Mouse (Mus musculus) heart, embryonic 13.5 days (tissue): ENCODE results near the gene Trp73. TPM values are rescaled to one million over a fixed set of nuclear protein-coding genes. Genes with fewer than 3 reads are reported as not detected.
A peak's percentile ranks its signal among the peaks of the same experiment; 100 is the strongest.

Experiments used
- ATAC-seq: fragments of 200-750 bp; cut with Nextera tagmentation; 2 replicates; pipeline ENCODE4 v1.8.0; 2017; ENCODE audit warnings: moderate TSS enrichment; ENCODE audit not compliant: insufficient number of reproducible peaks, low FRiP score, low TSS enrichment; ENCODE audit errors: extremely low read depth
- H3K27ac ChIP-seq: fragments of 300-500 bp; sonication (generic); replicated peaks from 2 replicates; pipeline ENCODE4 v1.5.1; 2015; ENCODE audit warnings: moderate library complexity, mild to moderate bottlenecking, inconsistent platforms
- H3K27me3 ChIP-seq: fragments of 300-500 bp; sonication (generic); replicated peaks from 2 replicates; pipeline ENCODE4 v1.6.1; 2015; ENCODE audit warnings: mild to moderate bottlenecking, inconsistent platforms
- H3K36me3 ChIP-seq: fragments of 300-500 bp; sonication (generic); 2 replicates; pipeline ENCODE4 v1.6.1; 2015; ENCODE audit warnings: mild to moderate bottlenecking, inconsistent platforms
- H3K4me1 ChIP-seq: fragments of 300-500 bp; sonication (generic); 2 replicates; pipeline ENCODE4 v1.6.1; 2015; ENCODE audit warnings: inconsistent platforms
- H3K4me2 ChIP-seq: fragments of 300-500 bp; sonication (generic); 2 replicates; pipeline ENCODE4 v1.6.1; 2015; ENCODE audit warnings: inconsistent platforms, mild to moderate bottlenecking, moderate library complexity
- H3K4me3 ChIP-seq: fragments of 300-500 bp; sonication (generic); 2 replicates; pipeline ENCODE4 v1.5.1; 2015; ENCODE audit warnings: moderate library complexity, mild to moderate bottlenecking, inconsistent platforms
- H3K9ac ChIP-seq: fragments of 300-500 bp; sonication (generic); 2 replicates; pipeline ENCODE4 v1.6.1; 2015; ENCODE audit warnings: inconsistent platforms, mild to moderate bottlenecking, moderate library complexity
- H3K9me3 ChIP-seq: fragments of 300-500 bp; sonication (generic); 2 replicates; pipeline ENCODE4 v1.6.1; 2016; ENCODE audit warnings: inconsistent platforms
- WGBS: fragments of 180-500 bp; shearing (Covaris S2); methylation state at CpG from one replicate; pipeline ENCODE4 v1.1.7; 2015; ENCODE audit warnings: mixed read lengths; 5-methylcytosine and 5-hydroxymethylcytosine counted together
- polyA plus RNA-seq: library from polyadenylated mRNA; unstranded; fragments of >200 nt; fragmentation: Nextera tagmentation; extraction: Ambion mirVana; gene quantifications from 2 replicates; pipeline ENCODE4 v1.2.1, GENCODE M21; 2015

Trp73 gene
- polyA plus RNA-seq, 1 experiment from 2014 or later: 0.07 TPM

DNA sequence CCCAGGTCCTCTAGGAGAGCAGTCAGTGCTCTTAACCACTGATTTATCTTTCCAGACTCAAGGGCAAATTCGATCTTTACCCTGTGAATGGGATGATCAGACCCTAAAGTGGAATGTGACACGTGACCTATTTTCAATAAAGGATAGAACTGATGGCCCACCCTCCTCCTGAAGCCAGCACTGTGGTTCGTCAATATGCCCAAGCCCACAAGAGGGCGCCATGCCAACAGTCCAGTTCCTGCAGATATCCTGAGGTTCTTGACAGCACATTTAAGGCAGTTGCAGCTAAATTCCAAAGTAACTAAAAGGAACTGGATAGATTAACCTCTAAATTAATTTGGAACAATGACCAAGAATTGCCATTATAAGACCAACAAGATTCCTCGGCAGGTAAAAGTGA, 27.0 kb upstream of the Trp73 start:
- H3K9ac ChIP-seq: no peak overlapping the region
- no peak overlapping the region for H3K27ac ChIP-seq
- H3K9me3 ChIP-seq: no peaks in the 10 kb centered on the region
- H3K4me2 ChIP-seq: no peak overlapping the region
- H3K4me3 ChIP-seq: no peak overlapping the region
- H3K27me3 ChIP-seq: peaks cover 44% of the 10 kb centered on the region
- WGBS: 20% methylated on average over 5 of the region's 5 CpGs
- no peak for ATAC-seq
- H3K36me3 ChIP-seq: no peaks in the 10 kb centered on the region
- peaks cover 28% of the 10 kb centered on the region for H3K4me1 ChIP-seq

DNA sequence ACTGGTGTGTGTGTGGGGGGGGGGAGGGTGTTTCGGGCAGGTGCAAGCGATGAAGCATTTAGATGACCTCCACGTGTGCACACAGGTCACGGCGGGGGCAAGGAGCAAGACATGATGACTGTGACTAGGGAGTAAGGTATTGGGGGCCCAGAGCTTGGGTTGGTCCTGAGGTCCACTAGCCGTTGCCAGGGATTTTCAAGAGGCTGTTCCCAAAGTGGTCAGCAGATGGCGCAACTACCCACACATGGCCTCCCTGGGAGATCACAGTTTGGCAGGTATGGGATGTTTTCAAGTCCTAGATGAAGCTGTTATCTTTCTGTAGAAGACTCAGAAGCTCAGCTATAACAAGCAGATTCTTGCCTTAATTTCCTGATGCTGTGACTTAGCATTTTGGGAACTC, 23.3 kb upstream of the Trp73 start:
- 15% methylated on average over 7 of the region's 7 CpGs for whole genome bisulfite sequencing
- no peak for ATAC-seq
- Histone ChIP-seq H3K4me2 (no peak overlapping the region), H3K36me3 (peaks cover 7% of the 10 kb centered on the region), H3K27me3 (peaks cover 7% of the 10 kb centered on the region; the same call in 1 of the 2 replicates), H3K4me3 (no peak overlapping the region), H3K27ac (no peak overlapping the region), H3K9me3 (no peaks in the 10 kb centered on the region), H3K9ac (no peak overlapping the region), H3K4me1 (peaks cover 20% of the 10 kb centered on the region)

DNA sequence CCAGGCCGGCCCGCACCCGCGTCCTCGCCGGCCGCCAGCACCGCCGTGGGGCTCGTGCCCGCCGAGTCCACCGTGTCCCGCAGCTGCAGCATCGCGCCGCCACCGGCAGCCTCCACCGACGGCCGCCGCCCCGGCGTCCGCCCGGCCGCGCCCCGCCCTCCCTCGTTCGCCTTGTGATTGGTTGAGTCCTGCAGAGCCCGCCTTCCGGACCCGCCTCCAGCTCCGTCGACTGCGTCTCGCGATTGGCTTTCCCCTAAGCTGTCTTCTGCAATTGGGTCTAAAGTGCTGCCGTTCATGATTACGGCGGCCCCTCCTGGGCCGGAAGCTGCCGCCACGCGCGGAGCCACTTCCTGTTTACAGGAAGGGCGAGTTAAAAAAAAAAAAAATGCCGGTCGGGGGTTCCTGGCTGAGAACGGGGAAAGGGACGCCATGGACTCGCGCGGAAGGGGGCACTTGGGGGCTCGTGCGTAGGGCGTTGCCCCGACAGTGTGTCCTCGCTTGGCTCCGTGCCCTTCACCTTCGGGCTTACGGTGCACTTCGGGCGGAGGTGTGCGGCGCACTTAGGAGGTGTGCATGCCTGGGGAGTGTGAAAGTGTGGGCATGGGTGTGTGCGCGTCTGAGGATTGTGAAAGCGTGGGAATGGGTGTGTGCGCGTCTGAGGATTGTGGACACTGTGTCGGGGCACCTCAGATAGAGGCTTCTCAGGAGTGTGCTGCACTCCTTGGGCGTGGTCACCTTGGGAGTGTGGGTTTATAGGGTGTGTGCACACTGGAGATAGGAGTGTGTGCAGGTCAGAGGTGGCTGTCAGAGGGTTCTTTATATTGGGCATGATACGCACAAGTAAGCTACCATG, 20.8 kb upstream of the Trp73 start, which contains the start of gene Tprgl:
Gene Tprgl (minus strand): TSS at position 129 of the 853 bp plus-strand sequence.
- peaks cover 17% of the 10 kb centered on the region for H3K4me1 ChIP-seq
- peak; percentile 93 for ATAC-seq
- no peaks in the 10 kb centered on the region for H3K9me3 ChIP-seq
- WGBS: under 1% methylated on average over 75 of the region's 75 CpGs
- H3K36me3 ChIP-seq: peaks cover 32% of the 10 kb centered on the region
- H3K4me3 ChIP-seq: peak within 1 kb of the TSS; percentile 95
- H3K4me2 ChIP-seq: peak within 1 kb of the TSS; percentile 94
- no peaks in the 10 kb centered on the region for H3K27me3 ChIP-seq
- H3K27ac ChIP-seq: peak within 1 kb of the TSS; percentile 89
- peak within 1 kb of the TSS; percentile 92 for H3K9ac ChIP-seq

DNA sequence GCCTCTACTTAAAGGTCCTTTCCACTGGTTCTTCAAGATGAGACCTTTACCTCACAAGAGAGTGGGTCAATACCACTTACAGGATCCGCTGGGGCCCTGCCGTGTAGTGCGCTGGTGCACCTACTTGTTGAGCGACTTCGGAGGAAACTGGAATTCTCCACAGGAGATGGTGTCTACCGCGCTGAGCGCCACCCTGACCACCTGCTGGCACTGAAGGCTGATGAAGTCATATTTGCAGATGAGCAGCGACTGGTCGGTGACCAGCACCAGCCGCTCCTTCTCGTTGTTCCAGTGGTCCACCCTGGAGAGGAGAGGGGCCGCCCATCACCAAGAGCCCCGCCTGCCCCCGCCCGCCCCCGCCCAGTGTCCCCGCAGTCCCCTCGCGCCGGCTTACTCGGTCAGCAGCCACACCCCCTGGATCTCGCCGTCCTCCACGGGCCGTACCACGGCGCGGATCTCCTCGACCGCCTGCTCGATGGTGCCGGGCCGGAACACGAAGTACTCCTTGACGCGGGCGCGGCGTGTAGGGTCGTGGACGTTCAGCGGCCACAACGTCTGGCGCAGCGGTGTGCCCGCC, 20.0 kb upstream of the Trp73 start:
- peak overlapping the region; percentile 89 for H3K4me2 ChIP-seq

DNA sequence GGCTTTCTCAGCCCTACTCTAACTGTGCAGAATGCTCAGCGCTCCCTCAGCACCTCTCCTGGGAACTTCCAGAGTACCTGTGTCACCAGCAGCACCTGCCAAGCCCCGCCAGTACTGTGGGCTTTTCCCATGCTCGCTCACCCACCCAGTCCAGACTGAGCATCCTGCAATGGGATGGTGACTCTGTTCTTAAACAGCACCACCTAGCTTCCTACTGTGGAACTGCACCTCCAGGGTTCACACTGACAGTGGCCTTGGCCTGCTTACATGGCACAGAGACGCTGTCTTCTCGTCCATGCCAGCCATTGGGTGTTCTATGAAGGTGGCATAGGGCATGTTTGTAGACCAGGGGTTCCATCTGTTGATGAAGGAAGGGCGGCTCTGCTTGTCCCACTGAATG, 19.0 kb upstream of the Trp73 start:
- 18% methylated on average over 6 of the region's 6 CpGs for WGBS
- Histone ChIP-seq H3K9me3 (no peaks in the 10 kb centered on the region), H3K27ac (no peak overlapping the region), H3K9ac (peak overlapping the region; percentile 92), H3K4me1 (peaks cover 17% of the 10 kb centered on the region), H3K27me3 (no peaks in the 10 kb centered on the region), H3K4me3 (peak overlapping the region; percentile 95), H3K4me2 (peak overlapping the region; percentile 89), H3K36me3 (peaks cover 50% of the 10 kb centered on the region)
- ATAC-seq: no peak

More for the DNA sequence above, 20.0 kb upstream of the Trp73 start:
- Histone ChIP-seq H3K9ac (peak overlapping the region; percentile 92), H3K9me3 (no peaks in the 10 kb centered on the region), H3K4me3 (peak overlapping the region; percentile 95), H3K27me3 (no peaks in the 10 kb centered on the region), H3K36me3 (peaks cover 39% of the 10 kb centered on the region), H3K4me1 (peaks cover 17% of the 10 kb centered on the region), H3K27ac (peak overlapping the region; percentile 89)
- 1% methylated on average over 47 of the region's 47 CpGs for WGBS
- ATAC-seq: peak; percentile 61

GRCm38 (mm10) chr4:154157970-154158662, 18.1 kb upstream of the Trp73 start:
- Histone ChIP-seq H3K36me3 (peaks cover 56% of the 10 kb centered on the region), H3K9ac (no peak overlapping the region), H3K9me3 (no peaks in the 10 kb centered on the region), H3K4me1 (peaks cover 17% of the 10 kb centered on the region), H3K27ac (no peak overlapping the region), H3K4me2 (no peak overlapping the region), H3K4me3 (no peak overlapping the region), H3K27me3 (no peaks in the 10 kb centered on the region)
- 89% methylated on average over 14 of the region's 14 CpGs for WGBS
- no peak for ATAC-seq

GRCm38 (mm10) chr4:154156050-154156449, 16.0 kb upstream of the Trp73 start:
- Histone ChIP-seq H3K4me3 (no peak overlapping the region), H3K9ac (no peak overlapping the region), H3K4me1 (peaks cover 11% of the 10 kb centered on the region), H3K27ac (no peak overlapping the region), H3K9me3 (no peaks in the 10 kb centered on the region), H3K36me3 (peaks cover 76% of the 10 kb centered on the region), H3K4me2 (no peak overlapping the region), H3K27me3 (no peaks in the 10 kb centered on the region)
- ATAC-seq: no peak
- 81% methylated on average over 7 of the region's 7 CpGs for WGBS

- no peak overlapping the region for H3K27ac ChIP-seq
- no peak overlapping the region for H3K4me3 ChIP-seq
- H3K36me3 ChIP-seq: peaks cover 94% of the 10 kb centered on the region
- H3K9me3 ChIP-seq: no peaks in the 10 kb centered on the region
- peaks cover under 1% of the 10 kb centered on the region for H3K4me1 ChIP-seq
- H3K9ac ChIP-seq: no peak overlapping the region
- no peak for ATAC-seq
- 71% methylated on average over 11 of the region's 11 CpGs for WGBS
- no peaks in the 10 kb centered on the region for H3K27me3 ChIP-seq
- no peak overlapping the region for H3K4me2 ChIP-seq
Measured at GRCm38 (mm10) chr4:154154104-154154503, 14.1 kb upstream of the Trp73 start.

DNA sequence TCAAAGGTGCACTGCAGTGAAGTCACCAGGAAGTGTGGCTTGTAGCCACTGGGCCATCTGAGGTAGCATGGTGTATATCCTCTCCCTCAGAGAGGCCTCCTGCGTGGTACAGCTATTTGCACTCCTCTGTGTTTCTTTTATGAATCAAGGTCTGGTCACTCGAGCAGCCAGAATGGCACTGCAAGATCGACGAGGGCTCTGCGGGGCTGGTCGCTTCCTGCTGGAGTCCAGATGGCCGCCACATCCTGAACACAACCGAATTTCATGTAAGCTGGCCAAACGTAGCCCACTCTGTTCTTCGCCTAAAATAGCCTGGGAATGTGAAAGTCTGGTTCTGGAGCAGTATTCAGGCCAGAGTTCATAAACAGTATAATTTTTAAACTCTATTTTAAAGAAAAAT, 6.3 kb upstream of the Trp73 start:
- peaks cover 6% of the 10 kb centered on the region for H3K27me3 ChIP-seq
- 76% methylated on average over 10 of the region's 10 CpGs for WGBS
- H3K4me2 ChIP-seq: no peak overlapping the region
- no peaks in the 10 kb centered on the region for H3K9me3 ChIP-seq
- H3K4me3 ChIP-seq: no peak overlapping the region
- peaks cover 16% of the 10 kb centered on the region for H3K4me1 ChIP-seq
- no peak overlapping the region for H3K9ac ChIP-seq
- peaks cover 51% of the 10 kb centered on the region for H3K36me3 ChIP-seq
- no peak overlapping the region for H3K27ac ChIP-seq
- ATAC-seq: no peak

- ATAC-seq: no peak
- Histone ChIP-seq H3K4me3 (no peak overlapping the region), H3K27me3 (peaks cover 22% of the 10 kb centered on the region), H3K27ac (no peak overlapping the region), H3K9me3 (no peaks in the 10 kb centered on the region), H3K4me2 (no peak overlapping the region), H3K4me1 (peaks cover 33% of the 10 kb centered on the region), H3K36me3 (peaks cover 35% of the 10 kb centered on the region), H3K9ac (no peak overlapping the region)
- 74% methylated on average over 3 of the region's 3 CpGs for WGBS
Measured at GRCm38 (mm10) chr4:154144712-154145111, 4.7 kb upstream of the Trp73 start.
